Mouse (Mus musculus): ENCODE results near the gene Col4a4. TPM values are rescaled to one million over a fixed set of nuclear protein-coding genes. Genes with fewer than 3 reads are reported as not detected.

Col4a4 gene
- polyA plus RNA-seq (2015; fragmentation: Nextera tagmentation; extraction: Ambion mirVana) = 0.14 and 0.31 TPM in 2 replicates

DNA sequence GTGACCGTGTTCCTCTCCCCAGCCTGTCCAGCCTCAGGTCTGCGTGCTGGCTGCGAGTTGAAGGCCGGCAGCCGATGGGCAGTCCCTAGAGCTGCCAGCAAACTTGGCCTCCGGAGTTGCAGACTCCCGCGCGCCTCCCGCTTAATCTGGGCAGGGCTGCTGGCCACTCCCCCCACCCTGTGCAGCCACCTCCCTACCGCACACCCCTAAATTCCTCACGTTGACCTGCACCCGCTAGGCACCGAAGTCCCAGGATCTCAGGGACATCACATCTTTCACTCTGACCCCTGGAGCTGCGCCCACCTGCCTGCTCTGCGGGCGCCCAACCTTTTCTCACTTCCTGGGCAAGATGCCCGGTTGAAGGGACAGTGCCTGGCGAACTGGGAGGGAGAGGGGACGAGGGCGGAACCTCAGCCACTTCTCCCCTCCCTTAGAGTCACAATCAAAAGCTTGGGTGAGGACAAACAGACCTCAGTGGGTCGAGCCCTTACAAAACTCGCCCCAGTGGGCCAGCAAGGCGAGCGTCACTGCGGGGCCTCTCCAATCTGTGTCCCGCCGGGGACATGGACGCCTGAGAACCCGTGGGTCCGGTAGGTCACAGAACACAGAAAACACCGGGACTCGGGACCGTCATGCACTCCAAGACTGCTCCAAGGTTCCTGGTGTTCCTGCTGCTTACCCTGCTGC lies at the start of gene Col4a4, which contains the start of gene Col4a3:
TSS of gene Col4a4 (minus strand) at position 137 of the 687 bp plus-strand sequence.
TSS of gene Col4a3 (plus strand) at position 209 of the 687 bp plus-strand sequence.
- Histone ChIP-seq H3K36me3 (no peaks in the 10 kb centered on the region), H3K4me2 (peak within 1 kb of the TSS; percentile 74), H3K27me3 (replicated peaks) (peaks cover 21% of the 10 kb centered on the region), H3K4me3 (replicated peaks) (peak within 1 kb of the TSS; percentile 33), H3K9ac (replicated peaks) (peak within 1 kb of the TSS; percentile 21), H3K27ac (replicated peaks) (no peak within 1 kb of the TSS), H3K4me1 (peaks cover 10% of the 10 kb centered on the region), H3K9me3 (replicated peaks) (no peaks in the 10 kb centered on the region)
- 3% methylated on average over 34 of the region's 34 CpGs for WGBS
- peak; percentile 55; the same call in 1 of the 2 replicates for ATAC-seq (ENCODE audit: low FRiP score)

DNA sequence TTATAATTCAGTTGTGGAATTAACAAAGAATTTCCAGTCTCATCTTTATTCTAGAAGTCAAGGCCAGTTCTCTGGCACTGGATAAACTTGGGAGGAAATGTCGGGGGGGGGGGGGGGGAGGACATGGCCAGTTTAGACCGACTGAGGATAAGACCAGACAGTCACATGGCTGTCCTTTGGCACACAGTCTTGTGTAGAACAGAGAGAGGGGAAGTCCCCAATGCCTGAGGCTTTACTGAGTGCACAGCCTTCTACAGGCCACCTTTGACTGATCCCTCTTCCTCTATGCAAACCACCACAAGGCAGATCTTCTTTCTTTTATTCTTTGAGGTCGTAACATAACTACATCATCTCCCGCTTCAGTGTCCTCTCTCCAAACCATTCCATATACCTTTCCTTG lies 49.7 kb upstream of the Col4a4 start:
- Histone ChIP-seq H3K4me2 (no peak overlapping the region), H3K9me3 (replicated peaks) (no peaks in the 10 kb centered on the region), H3K27ac (replicated peaks) (no peak overlapping the region), H3K9ac (replicated peaks) (no peak overlapping the region), H3K36me3 (no peaks in the 10 kb centered on the region), H3K27me3 (replicated peaks) (no peaks in the 10 kb centered on the region), H3K4me1 (peaks cover 8% of the 10 kb centered on the region), H3K4me3 (replicated peaks) (no peak overlapping the region)
- no peak for ATAC-seq (ENCODE audit: low FRiP score)
- WGBS = 81% methylated on average over 4 of the region's 4 CpGs

DNA sequence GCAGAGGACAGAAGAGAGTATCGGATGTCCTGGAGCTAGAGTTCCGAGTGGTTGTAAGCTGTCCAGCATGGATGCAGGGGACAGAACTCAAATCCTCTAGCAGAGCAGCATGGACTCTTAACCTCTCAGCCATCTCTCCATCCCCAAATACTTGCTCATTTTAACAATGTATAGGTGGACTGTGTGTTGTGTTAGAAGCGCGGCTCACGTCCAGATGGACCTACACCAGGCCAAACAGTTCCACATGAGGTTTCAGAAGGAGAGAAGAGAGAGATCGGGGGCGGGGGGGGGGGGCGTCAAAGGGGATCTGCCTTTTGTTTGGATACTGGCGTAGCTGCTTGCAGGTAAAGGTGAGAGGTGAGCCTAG lies 48.6 kb upstream of the Col4a4 start:
- Histone ChIP-seq H3K9me3 (replicated peaks) (no peaks in the 10 kb centered on the region), H3K27ac (replicated peaks) (no peak overlapping the region), H3K4me3 (replicated peaks) (no peak overlapping the region), H3K9ac (replicated peaks) (no peak overlapping the region), H3K4me1 (peaks cover 6% of the 10 kb centered on the region; the same call in 1 of the 2 replicates), H3K4me2 (no peak overlapping the region), H3K27me3 (replicated peaks) (no peaks in the 10 kb centered on the region), H3K36me3 (no peaks in the 10 kb centered on the region)
- ATAC-seq (ENCODE audit: low FRiP score) = no peak
- 86% methylated on average over 8 of the region's 9 CpGs for WGBS

DNA sequence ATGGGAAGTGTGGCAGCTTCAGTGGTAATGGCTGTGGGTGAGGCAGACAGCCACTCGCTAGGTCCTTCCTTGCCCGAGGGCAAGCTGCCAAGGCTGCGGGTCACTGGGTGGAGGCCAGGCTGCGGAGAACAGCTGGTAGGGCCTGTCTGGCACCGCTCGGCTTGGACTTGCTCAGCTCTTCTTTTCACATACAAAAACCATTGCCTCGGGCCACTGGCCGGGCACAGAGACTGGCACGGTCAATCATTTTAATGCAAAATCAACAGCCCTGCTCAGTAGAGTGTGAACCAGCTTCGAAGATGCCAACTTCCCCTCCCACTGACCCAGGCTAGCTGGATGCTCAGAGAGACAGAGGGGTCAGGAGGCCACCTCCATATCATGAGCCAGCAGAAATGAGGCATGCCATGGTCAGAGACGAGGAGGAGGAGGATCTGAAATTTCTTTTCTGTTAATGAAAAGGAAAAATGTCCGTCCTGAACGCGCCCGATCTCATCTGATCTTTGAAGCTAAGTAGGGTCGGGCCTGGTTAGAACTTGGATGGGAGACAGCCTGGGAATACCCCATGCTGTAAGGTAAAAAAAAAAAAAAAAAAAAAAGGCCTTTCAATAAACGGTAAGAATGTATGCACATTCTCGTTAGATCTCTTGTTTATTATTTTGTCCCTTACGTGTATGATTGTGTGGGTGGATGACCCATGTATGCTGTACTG lies 48.0 kb upstream of the Col4a4 start:
- peaks cover 6% of the 10 kb centered on the region; the same call in 1 of the 2 replicates for H3K4me1 ChIP-seq
- peak; percentile 77; the same call in 1 of the 2 replicates for ATAC-seq (ENCODE audit: low FRiP score)
- H3K27ac ChIP-seq (replicated peaks) = no peak overlapping the region
- no peak overlapping the region for H3K4me3 ChIP-seq (replicated peaks)
- no peaks in the 10 kb centered on the region for H3K36me3 ChIP-seq
- H3K27me3 ChIP-seq (replicated peaks) = no peaks in the 10 kb centered on the region
- no peaks in the 10 kb centered on the region for H3K9me3 ChIP-seq (replicated peaks)
- no peak overlapping the region for H3K4me2 ChIP-seq
- WGBS = 67% methylated on average over 19 of the region's 19 CpGs
- no peak overlapping the region for H3K9ac ChIP-seq (replicated peaks)

- Histone ChIP-seq H3K36me3 (no peaks in the 10 kb centered on the region), H3K9ac (replicated peaks) (no peak overlapping the region), H3K9me3 (replicated peaks) (no peaks in the 10 kb centered on the region), H3K4me2 (no peak overlapping the region), H3K27ac (replicated peaks) (no peak overlapping the region), H3K4me3 (replicated peaks) (no peak overlapping the region), H3K27me3 (replicated peaks) (no peaks in the 10 kb centered on the region), H3K4me1 (peaks cover 6% of the 10 kb centered on the region; the same call in 1 of the 2 replicates)
- ATAC-seq (ENCODE audit: low FRiP score) = no peak
- 80% methylated on average over 6 of the region's 6 CpGs for WGBS
These were observed 44.6 kb upstream of the Col4a4 start for GRCm38 (mm10) chr1:82631169-82631792.

DNA sequence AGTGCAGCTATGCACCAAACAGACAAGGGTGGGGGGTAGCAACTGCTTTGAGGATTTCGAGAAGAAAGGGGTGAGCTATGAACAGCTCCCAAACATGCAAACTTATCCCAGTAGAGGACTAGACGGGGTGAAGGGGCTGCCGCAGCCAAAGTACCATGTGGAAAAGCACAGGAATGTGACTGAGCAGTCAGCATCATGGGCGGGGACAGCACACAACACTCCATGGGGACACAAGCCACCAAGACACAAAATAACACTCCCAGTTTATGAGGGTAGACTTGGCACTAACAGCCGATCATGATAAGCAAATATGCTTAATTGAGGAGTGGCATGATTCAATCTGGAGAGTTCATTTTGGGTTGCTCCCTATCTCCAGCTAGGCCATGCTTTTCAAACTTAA lies 42.8 kb upstream of the Col4a4 start:
- no peak overlapping the region for H3K27ac ChIP-seq (replicated peaks)
- H3K4me2 ChIP-seq = no peak overlapping the region
- peaks cover 3% of the 10 kb centered on the region; the same call in 1 of the 2 replicates for H3K4me1 ChIP-seq
- WGBS = 92% methylated on average over 5 of the region's 5 CpGs
- no peaks in the 10 kb centered on the region for H3K36me3 ChIP-seq
- no peak for ATAC-seq (ENCODE audit: low FRiP score)
- H3K4me3 ChIP-seq (replicated peaks) = no peak overlapping the region
- no peak overlapping the region for H3K9ac ChIP-seq (replicated peaks)
- H3K27me3 ChIP-seq (replicated peaks) = no peaks in the 10 kb centered on the region
- no peaks in the 10 kb centered on the region for H3K9me3 ChIP-seq (replicated peaks)

- H3K4me1 ChIP-seq = no peaks in the 10 kb centered on the region
- no peak overlapping the region for H3K4me3 ChIP-seq (replicated peaks)
- no peak overlapping the region for H3K9ac ChIP-seq (replicated peaks)
- H3K9me3 ChIP-seq (replicated peaks) = no peaks in the 10 kb centered on the region
- H3K27ac ChIP-seq (replicated peaks) = no peak overlapping the region
- no peaks in the 10 kb centered on the region for H3K36me3 ChIP-seq
- ATAC-seq (ENCODE audit: low FRiP score) = no peak
- H3K4me2 ChIP-seq = no peak overlapping the region
- H3K27me3 ChIP-seq (replicated peaks) = no peaks in the 10 kb centered on the region
- WGBS = 87% methylated on average over 4 of the region's 4 CpGs
These were observed 41.0 kb upstream of the Col4a4 start for GRCm38 (mm10) chr1:82627652-82628051.

- Histone ChIP-seq H3K27me3 (replicated peaks) (no peaks in the 10 kb centered on the region), H3K4me1 (no peaks in the 10 kb centered on the region), H3K27ac (replicated peaks) (no peak overlapping the region), H3K9ac (replicated peaks) (no peak overlapping the region), H3K4me2 (no peak overlapping the region), H3K36me3 (no peaks in the 10 kb centered on the region), H3K9me3 (replicated peaks) (no peaks in the 10 kb centered on the region), H3K4me3 (replicated peaks) (no peak overlapping the region)
- ATAC-seq (ENCODE audit: low FRiP score) = no peak
- 79% methylated on average over 2 of the region's 2 CpGs for WGBS
These were observed 38.8 kb upstream of the Col4a4 start for GRCm38 (mm10) chr1:82625474-82625873.

DNA sequence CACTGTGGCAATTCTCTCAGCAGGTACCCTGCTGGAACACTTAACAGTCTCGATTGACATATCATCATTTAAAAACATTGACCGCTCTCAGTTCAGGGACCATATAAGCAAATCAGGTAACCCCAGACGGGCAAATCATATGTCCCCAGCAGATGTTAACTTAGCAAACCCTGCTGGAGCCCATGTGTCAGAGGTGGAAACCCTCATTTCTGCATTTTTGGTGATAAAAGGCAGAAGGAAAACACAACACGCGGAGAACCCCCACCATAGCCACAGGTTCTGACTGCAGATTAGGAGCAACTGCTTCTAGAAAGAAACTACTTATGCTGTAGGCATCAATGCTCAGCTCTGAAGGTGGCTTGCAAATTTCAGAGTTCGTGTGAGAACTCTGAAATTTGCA lies 38.3 kb upstream of the Col4a4 start:
- 80% methylated on average over 6 of the region's 6 CpGs for WGBS
- ATAC-seq (ENCODE audit: low FRiP score) = no peak
- Histone ChIP-seq H3K9ac (replicated peaks) (no peak overlapping the region), H3K27me3 (replicated peaks) (no peaks in the 10 kb centered on the region), H3K4me3 (replicated peaks) (no peak overlapping the region), H3K4me1 (no peaks in the 10 kb centered on the region), H3K9me3 (replicated peaks) (no peaks in the 10 kb centered on the region), H3K27ac (replicated peaks) (no peak overlapping the region), H3K36me3 (no peaks in the 10 kb centered on the region), H3K4me2 (no peak overlapping the region)

- Histone ChIP-seq H3K4me1 (no peaks in the 10 kb centered on the region), H3K9ac (replicated peaks) (no peak overlapping the region), H3K9me3 (replicated peaks) (no peaks in the 10 kb centered on the region), H3K4me3 (replicated peaks) (no peak overlapping the region), H3K36me3 (no peaks in the 10 kb centered on the region), H3K4me2 (no peak overlapping the region), H3K27me3 (replicated peaks) (no peaks in the 10 kb centered on the region), H3K27ac (replicated peaks) (no peak overlapping the region)
- WGBS = 94% methylated on average over 5 of the region's 5 CpGs
- ATAC-seq (ENCODE audit: low FRiP score) = no peak
These were observed 33.3 kb upstream of the Col4a4 start for GRCm38 (mm10) chr1:82619981-82620380.

GRCm38 (mm10) chr1:82618592-82618991 lies 31.9 kb upstream of the Col4a4 start:
- Histone ChIP-seq H3K36me3 (no peaks in the 10 kb centered on the region), H3K9me3 (replicated peaks) (no peaks in the 10 kb centered on the region), H3K4me3 (replicated peaks) (no peak overlapping the region), H3K4me1 (no peaks in the 10 kb centered on the region), H3K27me3 (replicated peaks) (no peaks in the 10 kb centered on the region), H3K27ac (replicated peaks) (no peak overlapping the region), H3K4me2 (no peak overlapping the region), H3K9ac (replicated peaks) (no peak overlapping the region)
- no peak for ATAC-seq (ENCODE audit: low FRiP score)
- WGBS = 89% methylated on average over 5 of the region's 5 CpGs

GRCm38 (mm10) chr1:82618001-82618400 lies 31.4 kb upstream of the Col4a4 start:
- Histone ChIP-seq H3K4me3 (replicated peaks) (no peak overlapping the region), H3K27ac (replicated peaks) (no peak overlapping the region), H3K27me3 (replicated peaks) (no peaks in the 10 kb centered on the region), H3K36me3 (no peaks in the 10 kb centered on the region), H3K4me2 (no peak overlapping the region), H3K9ac (replicated peaks) (no peak overlapping the region), H3K4me1 (no peaks in the 10 kb centered on the region), H3K9me3 (replicated peaks) (no peaks in the 10 kb centered on the region)
- 64% methylated on average over 5 of the region's 5 CpGs for WGBS
- no peak for ATAC-seq (ENCODE audit: low FRiP score)
